Mouse (Mus musculus) retina, postnatal 1 day (tissue): ENCODE results near the gene Rpl13a.

Experiments
- DNase-seq: peaks from one replicate; pipeline ENCODE4 v3.0.0-alpha.2; 2012

The Rpl13a gene

GRCm38 (mm10) chr7:45083300-45083890, 45.2 kb downstream of the Rpl13a start:
- no peak for DNase-seq

DNA sequence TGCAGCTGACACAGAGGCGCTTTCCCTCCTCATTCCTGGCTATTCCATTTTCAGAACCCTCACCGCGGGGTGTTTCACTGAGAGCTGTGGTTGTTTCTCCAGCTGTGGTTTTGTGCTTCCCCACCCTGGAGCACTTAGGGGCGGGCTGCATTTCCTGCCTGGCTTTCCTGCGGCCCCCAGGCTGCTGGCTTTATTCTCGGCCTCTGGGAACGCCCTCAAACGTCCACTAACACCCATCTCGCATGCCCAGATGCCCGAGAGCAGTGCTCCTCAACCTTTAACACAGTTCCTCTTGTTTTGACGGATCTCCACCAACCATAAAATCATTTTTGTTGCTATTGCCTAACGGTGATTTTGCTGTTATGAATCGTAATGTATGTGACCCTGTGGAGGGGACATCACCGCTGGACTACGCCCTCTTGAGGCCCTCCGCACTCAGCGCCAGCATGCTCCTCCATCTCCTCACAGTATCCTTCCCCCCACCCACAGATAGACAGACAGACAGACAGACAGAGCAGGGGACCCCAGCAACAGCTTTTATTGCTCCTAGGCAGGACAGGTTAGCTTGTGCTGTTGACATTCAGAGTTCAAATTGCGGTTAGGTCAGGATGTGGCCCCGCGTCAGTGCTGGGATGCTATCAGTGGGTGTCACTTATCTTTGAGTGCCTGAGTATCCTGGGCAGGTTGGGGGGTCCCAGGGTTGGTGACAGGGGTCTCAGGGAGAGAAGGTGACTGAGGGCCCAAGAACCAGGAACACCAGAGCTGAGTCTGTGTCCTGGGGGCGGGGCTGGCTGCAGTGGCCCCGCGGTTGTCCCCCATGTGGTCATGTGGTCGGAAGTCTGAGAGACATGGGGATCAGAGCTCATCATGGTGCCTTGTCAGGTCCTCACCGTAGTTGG, 45.9 kb downstream of the Rpl13a start:
- no peak for DNase-seq

GRCm38 (mm10) chr7:45081016-45081415, 47.5 kb downstream of the Rpl13a start:
- no peak for DNase-seq

DNA sequence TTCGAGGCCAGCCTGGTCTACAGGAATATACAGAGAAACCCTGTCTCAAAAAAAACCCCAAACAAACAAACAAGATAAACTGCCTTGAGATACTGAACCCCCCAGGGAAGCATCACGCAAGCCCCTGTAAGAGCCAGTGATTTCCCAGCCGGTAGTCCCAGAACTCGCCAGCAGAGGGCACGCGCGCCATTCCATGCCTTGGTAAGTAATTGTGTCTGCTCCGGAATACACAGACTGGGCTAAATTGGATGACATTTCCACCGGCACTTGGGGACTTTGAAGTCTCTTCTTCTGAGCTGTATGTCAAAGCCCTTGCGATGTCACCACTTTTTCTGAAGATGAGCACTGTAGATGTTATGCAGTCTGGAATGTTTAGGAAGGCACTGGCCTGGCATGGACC, 48.7 kb downstream of the Rpl13a start:
- DNase-seq: peak; percentile 90

DNA sequence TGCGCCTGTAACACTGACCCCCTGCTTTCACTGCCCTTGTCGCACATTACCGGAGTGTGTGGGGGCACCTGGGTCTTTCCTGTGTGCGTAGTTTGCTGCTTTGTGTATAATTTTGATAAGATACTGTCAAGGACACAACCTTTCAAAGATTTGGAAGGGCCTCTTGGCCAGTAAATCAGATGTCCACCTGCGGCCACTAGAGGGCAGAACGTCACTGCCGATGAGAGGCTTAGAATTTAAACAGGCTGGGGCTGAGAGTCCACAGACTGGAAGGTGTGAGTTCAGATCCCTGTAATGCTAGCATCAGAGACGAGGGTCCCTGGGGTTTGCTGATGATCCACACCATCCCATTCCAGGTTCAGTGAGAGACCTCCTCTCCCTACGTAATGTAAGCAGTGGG, 50.0 kb downstream of the Rpl13a start:
- DNase-seq: peak; percentile 75

DNA sequence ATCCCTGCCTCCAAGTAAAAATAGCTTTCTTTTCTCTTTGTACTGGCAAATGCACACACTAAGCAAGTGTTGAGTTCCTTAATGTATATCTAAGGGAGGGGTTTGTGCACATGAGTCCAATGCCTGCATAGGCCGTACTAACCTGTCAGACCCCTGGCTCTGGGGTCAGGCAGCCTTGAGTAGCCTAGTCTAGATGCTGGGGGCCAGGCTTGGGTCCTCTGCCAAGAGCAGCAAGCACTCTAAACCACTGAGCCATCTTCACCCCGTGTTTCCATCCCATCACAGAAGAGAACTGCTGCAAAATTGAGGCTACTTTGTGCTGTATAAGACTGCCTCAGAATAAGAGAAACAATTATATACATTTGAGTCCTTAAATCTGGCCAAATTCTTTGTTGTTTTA, 50.7 kb downstream of the Rpl13a start:
- no peak for DNase-seq

DNA sequence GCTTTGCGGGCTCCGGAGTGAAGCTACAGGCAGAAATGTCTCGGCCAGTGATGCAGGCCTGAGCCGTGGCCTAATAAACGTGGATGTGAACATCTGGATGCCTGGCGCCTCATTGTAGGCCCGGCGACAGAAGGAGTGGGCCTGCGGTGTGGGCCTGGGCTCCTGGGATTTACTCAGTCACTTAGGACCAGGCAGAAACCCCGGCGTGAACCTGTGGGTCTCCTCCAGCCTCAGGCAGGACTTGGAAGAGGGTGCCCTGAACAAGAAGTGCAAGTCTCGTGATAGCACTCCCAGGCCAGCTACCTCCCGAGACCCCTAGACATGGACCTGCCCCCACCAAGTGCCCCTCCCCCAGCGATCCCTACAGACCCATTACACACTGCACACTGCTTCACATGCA, 51.2 kb downstream of the Rpl13a start:
- DNase-seq: no peak

DNA sequence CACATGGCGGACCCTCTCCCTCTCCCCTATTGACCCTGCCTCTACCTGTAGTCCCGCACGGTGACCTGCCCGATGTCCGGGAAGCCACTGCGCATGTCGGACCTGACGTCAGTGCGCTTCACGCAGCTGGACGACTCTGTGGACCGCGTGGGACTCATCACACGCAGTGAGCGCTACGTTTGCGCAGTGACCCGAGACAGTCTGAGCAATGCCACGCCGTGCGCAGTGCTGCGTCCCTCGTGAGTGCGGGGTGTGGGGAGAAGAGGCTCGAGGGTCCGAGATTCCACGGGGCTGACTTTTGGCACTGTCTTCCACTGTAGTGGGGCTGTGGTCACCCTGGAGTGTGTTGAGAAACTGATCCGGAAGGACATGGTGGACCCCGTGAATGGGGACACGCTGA, 52.1 kb downstream of the Rpl13a start:
- no peak for DNase-seq
